Mouse (Mus musculus): ENCODE measurements around the gene Wscd2. TPM values are rescaled to one million over a fixed set of nuclear protein-coding genes. Genes with fewer than 3 reads are reported as not detected.

The Wscd2 gene
- polyA plus RNA-seq, 1 experiment: 4.9 TPM

DNA sequence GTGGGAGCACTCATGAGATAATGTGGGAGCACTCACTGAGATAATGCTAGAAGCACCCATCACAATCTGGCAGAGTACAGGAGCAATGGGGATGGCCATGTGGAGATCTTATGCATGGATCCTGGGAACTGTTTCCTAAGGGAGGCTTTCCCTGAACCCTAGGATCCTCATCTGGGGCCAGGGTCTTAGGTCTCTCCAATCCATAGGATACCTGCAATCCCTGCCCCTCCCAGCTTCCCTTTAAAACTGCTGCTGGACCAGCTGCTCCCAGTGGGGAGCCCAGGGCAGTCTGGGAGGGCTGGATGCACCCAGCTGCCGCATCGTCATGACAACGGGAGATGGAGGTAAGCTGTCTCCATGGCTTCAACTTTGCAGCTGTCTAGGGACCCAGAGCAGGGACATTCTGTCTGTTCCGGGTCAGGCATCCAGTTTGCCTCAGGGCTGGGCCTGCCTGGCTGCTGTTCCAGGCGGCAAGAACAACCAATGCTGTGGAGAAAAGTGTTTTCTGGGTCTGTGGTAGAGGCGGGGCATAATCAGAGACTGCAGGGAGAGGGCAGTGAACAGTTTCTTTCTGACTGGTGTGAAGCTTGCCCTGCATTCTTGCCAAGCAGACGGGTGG is 2.4 kb downstream of the Wscd2 start:
- Histone ChIP-seq H3K4me1 (ENCODE audit: control insufficient read depth, insufficient read depth, low read length) (no peaks in the 10 kb centered on the region), H3K4me3 (replicated peaks; ENCODE audit: extremely low read depth, low read depth, low read length) (no peak overlapping the region)
- DNase-seq: no peak
- TF ChIP-seq POLR2A (IDR thresholded peaks at IDR 0.05; ENCODE audit: borderline replicate concordance, extremely low read depth, low read depth, low read length) (no peak), CTCF (IDR thresholded peaks at IDR 0.05; ENCODE audit: insufficient read depth, low read length) (no peak)
- WGBS: 18% methylated on average over 7 of the region's 7 CpGs

DNA sequence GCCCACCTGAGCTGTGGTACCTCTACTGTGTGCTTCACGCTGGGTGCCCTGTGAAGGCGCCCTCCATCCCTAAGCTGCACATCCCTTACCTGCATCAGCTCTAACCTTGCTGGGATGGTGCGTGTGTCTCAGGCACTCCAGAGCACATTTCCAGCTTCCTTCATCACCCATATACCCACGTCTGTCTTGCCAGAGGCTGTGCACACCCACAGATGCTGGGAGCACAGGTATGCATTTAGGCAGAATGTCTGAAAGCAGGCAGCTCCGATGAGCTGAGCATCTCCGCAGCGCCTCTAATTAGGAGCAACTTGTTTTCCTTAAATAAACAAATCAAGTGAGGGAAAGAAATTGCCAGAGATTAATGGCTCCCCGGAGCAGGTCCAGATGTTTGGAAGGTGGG is 3.9 kb downstream of the Wscd2 start:
- Histone ChIP-seq H3K4me3 (replicated peaks; ENCODE audit: extremely low read depth, low read depth, low read length) (no peak overlapping the region), H3K4me1 (ENCODE audit: control insufficient read depth, insufficient read depth, low read length) (no peaks in the 10 kb centered on the region)
- no peak for TF ChIP-seq POLR2A (IDR thresholded peaks at IDR 0.05; ENCODE audit: borderline replicate concordance, extremely low read depth, low read depth, low read length)
- no peak for TF ChIP-seq CTCF (IDR thresholded peaks at IDR 0.05; ENCODE audit: insufficient read depth, low read length)
- no peak for DNase-seq
- 60% methylated on average over 8 of the region's 8 CpGs for WGBS

DNA sequence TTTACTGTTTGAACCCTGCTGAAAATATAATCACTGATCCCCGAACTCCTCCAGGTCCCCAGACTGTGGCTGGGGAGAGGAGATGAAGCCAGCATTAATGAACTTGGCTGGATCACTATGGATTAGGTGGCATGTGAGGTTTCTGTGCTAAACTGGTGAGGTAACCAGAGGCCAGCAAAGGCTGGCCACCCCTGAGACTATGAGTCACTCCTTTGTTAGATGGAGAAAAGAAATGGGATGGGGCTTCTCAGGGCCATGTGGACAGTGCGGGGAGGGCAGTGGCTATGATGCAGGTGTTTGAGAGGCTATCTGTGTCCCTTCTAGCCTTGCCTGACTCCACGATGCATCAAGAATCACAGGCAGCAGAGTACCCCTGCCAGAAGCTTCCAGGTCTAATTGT is 6.8 kb downstream of the Wscd2 start:
- no peak for DNase-seq
- Histone ChIP-seq H3K4me1 (ENCODE audit: control insufficient read depth, insufficient read depth, low read length) (no peaks in the 10 kb centered on the region), H3K4me3 (replicated peaks; ENCODE audit: extremely low read depth, low read depth, low read length) (no peak overlapping the region)
- WGBS: 69% methylated on average over 3 of the region's 3 CpGs
- TF ChIP-seq CTCF (IDR thresholded peaks at IDR 0.05; ENCODE audit: insufficient read depth, low read length): no peak
- no peak for TF ChIP-seq POLR2A (IDR thresholded peaks at IDR 0.05; ENCODE audit: borderline replicate concordance, extremely low read depth, low read depth, low read length)

DNA sequence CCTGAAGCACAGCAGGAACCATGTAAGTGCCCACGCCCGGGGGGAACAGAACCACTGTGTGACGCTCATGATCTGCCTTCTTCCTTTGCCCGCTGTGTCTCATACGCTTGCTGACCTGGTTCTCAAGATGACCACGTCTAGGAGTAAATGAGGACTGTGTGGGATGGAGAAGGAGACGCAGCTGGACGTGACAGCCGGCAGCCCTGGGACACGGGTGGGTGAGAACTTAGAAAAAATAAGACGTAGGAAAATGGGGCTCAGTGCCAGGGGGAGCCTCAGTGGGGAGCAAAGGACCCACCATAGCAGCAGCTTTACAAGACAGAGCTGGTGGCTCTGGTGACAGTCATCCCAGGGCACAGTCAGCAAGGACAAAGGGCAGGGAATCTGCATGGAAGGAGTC is 9.3 kb downstream of the Wscd2 start:
- TF ChIP-seq CTCF (IDR thresholded peaks at IDR 0.05; ENCODE audit: insufficient read depth, low read length) (no peak), POLR2A (IDR thresholded peaks at IDR 0.05; ENCODE audit: borderline replicate concordance, extremely low read depth, low read depth, low read length) (no peak)
- no peaks in the 10 kb centered on the region for H3K4me1 ChIP-seq (ENCODE audit: control insufficient read depth, insufficient read depth, low read length)
- 88% methylated on average over 11 of the region's 11 CpGs for WGBS
- no peak for DNase-seq
- no peak overlapping the region for H3K4me3 ChIP-seq (replicated peaks; ENCODE audit: extremely low read depth, low read depth, low read length)

DNA sequence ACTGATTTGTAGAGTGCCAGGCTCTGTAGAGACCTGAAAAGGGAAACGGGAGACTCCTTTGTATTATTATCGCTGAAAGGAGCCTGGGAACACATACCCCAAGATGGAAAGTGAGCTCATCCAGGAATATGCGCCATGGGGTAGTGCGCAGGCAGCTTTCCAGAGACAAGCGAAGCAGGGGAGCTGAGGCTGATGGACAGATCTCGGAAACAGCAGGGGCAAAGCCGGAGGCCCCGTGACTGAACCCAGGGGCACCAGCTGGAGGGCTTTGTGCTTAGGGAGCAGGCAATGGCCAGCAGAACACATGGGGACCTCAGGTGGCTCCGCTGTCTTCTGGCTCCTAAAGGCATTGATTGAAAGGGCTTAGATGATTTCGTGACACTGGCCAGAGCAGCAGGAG is 13.1 kb downstream of the Wscd2 start:
- Histone ChIP-seq H3K4me3 (replicated peaks; ENCODE audit: extremely low read depth, low read depth, low read length) (no peak overlapping the region), H3K4me1 (ENCODE audit: control insufficient read depth, insufficient read depth, low read length) (no peaks in the 10 kb centered on the region)
- 38% methylated on average over 10 of the region's 10 CpGs for WGBS
- no peak for TF ChIP-seq CTCF (IDR thresholded peaks at IDR 0.05; ENCODE audit: insufficient read depth, low read length)
- TF ChIP-seq POLR2A (IDR thresholded peaks at IDR 0.05; ENCODE audit: borderline replicate concordance, extremely low read depth, low read depth, low read length): no peak
- no peak for DNase-seq

DNA sequence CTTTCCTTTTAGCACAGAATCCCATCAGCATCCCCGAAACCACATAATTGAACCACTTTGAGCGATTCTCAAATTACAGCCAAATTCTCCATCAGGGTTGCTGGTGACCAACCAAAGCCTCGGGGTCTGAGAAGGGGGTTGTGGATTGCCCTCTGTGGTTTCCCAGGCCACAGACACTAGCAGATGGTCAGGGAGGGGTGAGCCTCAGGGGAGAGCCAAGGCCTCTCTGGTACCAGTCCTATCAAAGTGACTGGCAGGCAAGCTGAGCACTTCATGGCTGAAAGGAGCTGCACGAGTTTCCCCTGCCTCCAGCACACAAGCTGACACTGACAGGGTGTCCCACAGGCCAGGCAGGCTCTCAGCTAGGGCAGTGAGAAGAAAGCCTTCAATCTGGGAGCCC is 14.5 kb downstream of the Wscd2 start:
- H3K4me3 ChIP-seq (replicated peaks; ENCODE audit: extremely low read depth, low read depth, low read length): no peak overlapping the region
- no peak for TF ChIP-seq POLR2A (IDR thresholded peaks at IDR 0.05; ENCODE audit: borderline replicate concordance, extremely low read depth, low read depth, low read length)
- TF ChIP-seq CTCF (IDR thresholded peaks at IDR 0.05; ENCODE audit: insufficient read depth, low read length): no peak
- DNase-seq: no peak
- H3K4me1 ChIP-seq (ENCODE audit: control insufficient read depth, insufficient read depth, low read length): no peaks in the 10 kb centered on the region
- WGBS: 30% methylated on average over 4 of the region's 4 CpGs

DNA sequence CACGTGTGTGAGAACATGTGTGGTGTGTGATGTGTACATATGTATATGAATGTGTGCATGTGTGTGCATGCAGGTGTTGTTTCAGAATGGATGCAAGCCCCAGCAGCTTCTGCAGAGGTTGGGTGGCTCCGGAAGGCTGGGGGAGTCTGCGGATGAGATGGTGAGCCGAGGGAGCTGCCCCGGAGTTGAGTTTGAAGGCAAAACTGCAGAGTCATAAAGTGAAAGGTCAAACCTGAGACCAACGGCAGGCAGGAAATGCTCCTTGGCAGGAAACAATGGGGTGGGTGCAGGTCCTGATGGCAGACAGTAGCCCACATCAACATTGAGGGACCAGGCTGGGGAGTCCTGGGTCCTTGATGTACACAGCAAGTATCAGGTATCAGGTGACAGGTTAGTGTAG is 15.9 kb downstream of the Wscd2 start:
- DNase-seq: no peak
- no peak for TF ChIP-seq POLR2A (IDR thresholded peaks at IDR 0.05; ENCODE audit: borderline replicate concordance, extremely low read depth, low read depth, low read length)
- WGBS: 51% methylated on average over 6 of the region's 6 CpGs
- Histone ChIP-seq H3K4me3 (replicated peaks; ENCODE audit: extremely low read depth, low read depth, low read length) (no peak overlapping the region), H3K4me1 (ENCODE audit: control insufficient read depth, insufficient read depth, low read length) (no peaks in the 10 kb centered on the region)

DNA sequence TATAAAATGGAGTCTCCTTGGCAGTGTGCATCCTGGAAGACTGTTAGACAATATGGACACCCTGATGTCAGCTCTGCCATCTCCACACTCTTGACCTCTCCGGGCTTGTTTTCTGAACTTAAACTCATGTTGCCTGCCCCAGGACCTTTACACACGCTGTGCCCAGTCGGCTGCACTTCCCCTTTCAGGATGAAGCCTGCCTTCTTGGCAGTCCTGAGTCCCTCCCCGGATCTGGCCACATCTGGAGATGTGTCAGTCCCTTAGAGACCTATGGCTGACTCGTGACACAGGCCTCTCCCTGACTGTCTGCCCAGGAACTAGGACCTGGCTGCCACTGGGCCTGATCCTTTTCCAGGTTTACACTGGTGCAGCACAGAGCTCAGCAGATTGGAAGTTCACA is 16.6 kb downstream of the Wscd2 start:
- TF ChIP-seq CTCF (IDR thresholded peaks at IDR 0.05; ENCODE audit: insufficient read depth, low read length) (no peak), POLR2A (IDR thresholded peaks at IDR 0.05; ENCODE audit: borderline replicate concordance, extremely low read depth, low read depth, low read length) (no peak)
- no peaks in the 10 kb centered on the region for H3K4me1 ChIP-seq (ENCODE audit: control insufficient read depth, insufficient read depth, low read length)
- DNase-seq: no peak
- no peak overlapping the region for H3K4me3 ChIP-seq (replicated peaks; ENCODE audit: extremely low read depth, low read depth, low read length)
- WGBS: 77% methylated on average over 5 of the region's 5 CpGs

DNA sequence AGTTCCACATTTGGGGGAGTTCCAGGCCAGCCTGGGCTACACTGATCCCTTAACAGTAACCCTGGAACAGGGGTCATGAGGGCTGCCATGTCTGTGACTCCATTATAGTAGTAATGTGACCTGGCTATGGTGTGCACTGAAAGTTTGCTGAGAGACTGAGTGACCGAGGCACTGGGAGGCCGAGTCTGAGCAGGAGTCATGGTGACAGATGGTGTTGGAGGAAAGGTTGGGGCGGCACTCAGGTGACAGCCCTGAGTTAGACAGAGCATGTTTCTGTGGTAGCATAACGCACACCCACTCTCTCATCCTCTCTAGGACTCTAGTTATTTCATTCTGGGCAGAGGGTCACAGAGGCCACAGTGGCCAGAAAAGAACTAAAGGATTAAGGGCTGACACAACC is 19.0 kb downstream of the Wscd2 start:
- no peak for DNase-seq
- WGBS: 70% methylated on average over 4 of the region's 4 CpGs
- TF ChIP-seq CTCF (IDR thresholded peaks at IDR 0.05; ENCODE audit: insufficient read depth, low read length) (no peak), POLR2A (IDR thresholded peaks at IDR 0.05; ENCODE audit: borderline replicate concordance, extremely low read depth, low read depth, low read length) (no peak)
- no peaks in the 10 kb centered on the region for H3K4me1 ChIP-seq (ENCODE audit: control insufficient read depth, insufficient read depth, low read length)
- H3K4me3 ChIP-seq (replicated peaks; ENCODE audit: extremely low read depth, low read depth, low read length): no peak overlapping the region

DNA sequence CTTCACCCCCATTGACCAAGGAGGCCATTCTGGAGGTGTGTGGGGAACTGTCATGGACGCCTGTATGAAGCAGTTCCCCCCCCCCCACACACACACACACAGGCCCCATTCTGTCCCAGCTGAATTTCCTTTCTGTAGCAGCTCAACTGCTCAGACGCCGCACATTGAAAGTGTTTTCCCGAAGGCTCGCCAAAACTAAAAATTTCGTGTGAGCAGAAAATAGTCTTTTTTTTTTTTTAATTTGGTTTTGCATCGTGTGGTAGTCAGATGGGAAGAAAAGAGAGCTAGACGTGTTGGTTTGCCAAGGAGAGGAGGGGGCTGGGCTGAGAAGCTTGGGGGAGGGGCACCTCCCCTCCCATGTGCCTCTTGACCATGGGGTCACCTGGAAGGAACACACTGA is 23.5 kb downstream of the Wscd2 start:
- no peak for TF ChIP-seq POLR2A (IDR thresholded peaks at IDR 0.05; ENCODE audit: borderline replicate concordance, extremely low read depth, low read depth, low read length)
- no peak for TF ChIP-seq CTCF (IDR thresholded peaks at IDR 0.05; ENCODE audit: insufficient read depth, low read length)
- H3K4me3 ChIP-seq (replicated peaks; ENCODE audit: extremely low read depth, low read depth, low read length): no peak overlapping the region
- H3K4me1 ChIP-seq (ENCODE audit: control insufficient read depth, insufficient read depth, low read length): no peaks in the 10 kb centered on the region
- no peak for DNase-seq
- WGBS: 56% methylated on average over 8 of the region's 8 CpGs
